Mouse (Mus musculus) adrenal gland, adult 10 weeks (tissue): ENCODE results near the gene Mettl7a2. TPM values are rescaled to one million over a fixed set of nuclear protein-coding genes. Genes with fewer than 3 reads are reported as not detected.

Experiments used
- polyA plus RNA-seq: library from polyadenylated mRNA; stranded (reverse); fragments of 350-450 nt; fragmentation: Illumina TruSeq; extraction: RNeasy Lipid Tissue Mini Kit (QIAGEN cat#74804); gene quantifications from one replicate; pipeline ENCODE4 v1.2.3, GENCODE M21; 2014; ENCODE audit warnings: low read depth, low replicate concordance

The Mettl7a2 gene
- polyA plus RNA-seq, result not detected

DNA sequence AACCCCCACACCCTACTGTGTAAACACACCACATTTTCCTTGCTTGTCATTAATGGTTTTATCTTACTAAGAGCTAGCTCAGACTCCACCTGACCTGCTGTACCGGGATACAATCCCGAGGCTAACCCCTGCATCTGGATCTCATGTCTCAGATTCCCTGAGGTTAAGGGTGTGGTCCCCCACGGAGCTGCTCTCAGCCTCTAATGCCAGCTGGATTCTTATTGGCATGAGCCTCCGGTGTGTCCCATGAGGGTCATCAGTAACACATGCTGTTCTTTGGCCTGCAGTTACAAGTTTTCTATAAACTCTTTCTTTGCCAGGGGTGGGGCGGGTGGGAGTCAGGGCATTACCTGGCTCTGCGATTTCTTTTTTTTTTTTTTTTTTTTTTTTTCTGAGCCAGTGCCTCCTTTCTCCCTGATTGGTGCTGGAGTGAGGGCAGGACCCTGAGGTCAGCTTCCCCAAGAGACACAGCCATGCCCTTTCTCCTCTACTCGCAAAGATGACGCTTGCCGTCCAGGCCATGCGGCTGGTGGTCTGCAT lies at the start of gene Mettl7a2, which contains the start of gene Methig1:
TSS of gene Mettl7a2 (plus strand) at position 490 of the 540 bp plus-strand sequence.
TSS of gene Methig1 (plus strand) at position 439 of the 540 bp plus-strand sequence.

DNA sequence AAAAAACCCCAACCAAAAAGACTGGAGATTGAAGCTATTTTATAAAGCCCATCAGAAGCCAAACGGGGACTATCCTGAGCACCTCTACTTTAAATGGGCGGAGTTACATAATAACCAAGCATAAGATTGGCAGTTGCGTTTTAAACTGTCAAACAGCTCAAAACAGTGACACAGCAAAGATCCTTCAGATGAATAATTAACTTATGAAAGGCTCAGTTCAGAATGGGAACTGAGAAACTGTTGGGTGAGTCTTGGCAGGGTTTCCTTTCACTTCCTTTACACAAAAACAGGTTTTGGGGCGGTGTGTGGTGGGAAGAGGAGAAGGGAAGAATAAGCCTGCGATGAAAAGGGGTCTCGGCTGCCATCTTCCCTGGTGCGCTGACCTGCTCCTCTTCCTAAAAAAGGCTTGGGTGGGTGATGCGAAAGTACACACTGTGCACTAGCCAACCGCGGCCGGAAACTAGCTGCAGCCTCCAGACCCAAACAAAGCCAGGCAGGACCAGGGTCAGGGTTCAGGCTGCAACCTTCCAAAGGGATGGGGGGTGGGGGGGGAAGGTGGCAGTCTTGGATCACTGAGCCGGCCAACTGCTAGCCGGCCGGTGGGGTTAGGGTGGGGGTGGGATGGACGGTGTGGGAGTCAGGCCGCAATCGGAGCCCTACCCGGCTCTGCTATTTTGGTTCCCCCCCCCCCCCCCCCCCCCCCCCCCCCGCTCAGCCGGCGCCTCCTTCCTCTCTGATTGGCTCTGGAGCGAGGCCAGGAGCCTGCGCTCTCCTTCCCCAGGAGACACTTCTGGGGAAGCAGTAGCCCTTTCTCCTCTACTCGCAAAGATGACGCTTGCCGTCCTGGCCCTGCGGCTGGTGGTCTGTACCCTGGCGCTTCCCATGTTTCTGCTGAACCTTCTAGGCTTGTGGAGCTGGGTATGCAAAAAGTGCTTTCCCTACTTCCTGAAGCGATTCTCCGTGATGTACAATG lies 48.7 kb upstream of the Mettl7a2 start, which contains the start of gene Mettl7a1:
TSS of gene Mettl7a1 (plus strand) at position 122 of the 973 bp plus-strand sequence.

DNA sequence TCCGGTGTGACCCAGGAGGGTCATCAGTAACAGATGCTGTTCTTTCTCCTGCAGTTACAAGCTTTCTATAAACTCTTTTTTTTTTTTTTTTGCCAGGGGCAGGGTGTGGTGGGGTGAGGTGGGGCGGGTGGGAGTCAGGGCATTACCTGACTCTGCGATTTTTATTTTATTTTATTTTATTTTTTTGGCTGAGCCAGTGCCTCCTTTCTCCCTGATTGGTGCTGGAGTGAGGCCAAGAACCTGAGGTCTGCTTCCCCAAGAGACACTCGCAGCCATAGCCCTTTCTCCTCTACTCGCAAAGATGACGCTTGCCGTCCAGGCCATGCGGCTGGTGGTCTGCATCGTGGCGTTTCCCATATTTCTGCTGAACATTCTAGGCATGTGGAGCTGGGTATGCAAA lies 18.4 kb upstream of the Mettl7a2 start, which contains the start of gene Mettl7a3:
TSS of gene Mettl7a3 (plus strand) at position 301 of the 400 bp plus-strand sequence.

DNA sequence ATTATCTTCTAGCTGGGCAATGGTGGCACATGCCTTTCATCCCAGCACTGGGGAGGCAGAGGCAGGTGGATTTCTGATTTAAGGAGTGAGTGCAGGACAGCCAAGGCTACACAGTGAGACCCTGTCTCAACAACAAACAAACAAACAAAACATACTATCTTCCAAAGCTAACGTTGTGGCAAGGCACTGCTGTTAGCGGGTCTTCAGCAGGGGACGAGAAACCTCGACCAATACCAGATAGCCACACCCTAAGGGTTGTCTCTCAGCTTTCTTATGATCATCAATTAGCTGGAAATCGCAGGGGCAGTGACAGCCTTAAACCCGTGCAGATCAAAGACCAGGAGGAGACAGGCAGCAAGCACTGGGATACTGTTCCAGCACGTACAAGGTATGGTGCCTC lies 11.2 kb downstream of the Mettl7a2 start, which contains the start of gene Higd1c:
TSS of gene Higd1c (plus strand) at position 301 of the 400 bp plus-strand sequence.

Other genes starting within 250 kb of the Mettl7a2 start
- 115 TPM for gene Atf1, start 125.4 kb upstream of the Mettl7a2 start, polyA plus RNA-seq
- gene Tmprss12, start 72.4 kb upstream of the Mettl7a2 start, polyA plus RNA-seq, result not detected
- gene Mettl7a1, start 49.1 kb upstream of the Mettl7a2 start, polyA plus RNA-seq, result 155 TPM
- not detected for gene Mettl7a3, start 18.3 kb upstream of the Mettl7a2 start, polyA plus RNA-seq
- not detected for gene Methig1, start 51 bp upstream of the Mettl7a2 start, polyA plus RNA-seq
- not detected for gene Higd1c, start 11.3 kb downstream of the Mettl7a2 start, polyA plus RNA-seq
- not detected for gene Gm5475, start 68.9 kb downstream of the Mettl7a2 start, polyA plus RNA-seq
- gene Slc11a2, start 71.9 kb downstream of the Mettl7a2 start, polyA plus RNA-seq, result 18.3 TPM
- gene Letmd1, start 115.8 kb downstream of the Mettl7a2 start, polyA plus RNA-seq, result 57.9 TPM
- gene Csrnp2, start 142.3 kb downstream of the Mettl7a2 start, polyA plus RNA-seq, result 3.6 TPM
- 8.3 TPM for gene Tfcp2, start 198.8 kb downstream of the Mettl7a2 start, polyA plus RNA-seq
- 3.3 TPM for gene Pou6f1, start 246.8 kb downstream of the Mettl7a2 start, polyA plus RNA-seq